Mouse (Mus musculus) megakaryocyte, embryonic 14.5 days (primary cell): ENCODE results near the gene G3bp1.

ENCODE experiments used
- FLI1 ChIP-seq: IDR thresholded peaks from 2 replicates; pipeline ENCODE4 v1.6.1; 2012; ENCODE audit warnings: low read length, inconsistent platforms, mixed read lengths
- GATA1 ChIP-seq: IDR thresholded peaks from 3 replicates; pipeline ENCODE4 v1.6.1; 2012; ENCODE audit warnings: mixed read lengths, low read length, inconsistent platforms, borderline replicate concordance

DNA sequence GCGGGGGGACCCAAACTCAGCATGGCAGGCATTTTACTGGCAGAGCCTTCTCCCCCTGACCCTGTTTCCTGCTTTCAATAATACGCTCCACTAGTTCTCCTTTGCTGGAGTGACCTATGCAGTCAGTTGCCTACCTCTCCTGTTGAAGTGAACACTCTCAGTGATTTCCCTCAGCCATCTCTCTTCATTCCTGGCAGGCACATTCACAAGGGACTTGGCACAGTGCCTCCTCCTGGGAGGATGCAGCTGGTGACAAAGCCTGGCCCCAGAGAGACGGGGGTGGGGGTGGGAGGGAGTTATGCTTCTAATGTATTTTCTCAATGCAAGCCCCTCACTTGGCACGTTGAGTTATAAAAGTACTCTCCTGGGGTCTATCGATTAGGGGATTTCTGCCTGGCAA is 63.9 kb downstream of the G3bp1 start:
- TF ChIP-seq GATA1 (no peak), FLI1 (no peak)
